ENCODE assay signal across 12 mouse cellular contexts in genomic region chr15:89060811-89061460, GRCm38 (mm10). TPM values are rescaled to one million over a fixed set of nuclear protein-coding genes. Genes with fewer than 3 reads are reported as not detected.
DNase-seq lines count a peak whose midpoint lies in the region; ATAC-seq and TF ChIP-seq lines count a peak whose summit lies in the region.
"Had no signal": no experiment of that assay in that cellular context is flagged by ENCODE, and none has a peak within 500 bp of the region (broad histone marks: within the 10 kb centered on the region; RNA-seq: fewer than 3 reads in every experiment).

No protein-coding gene starts in this region.

- DNase-seq in layer of hippocampus, adult 11-12 months (ENCODE audit: low spot score) = peak; percentile 9
- no peak for DNase-seq in layer of hippocampus, postnatal 25 days (ENCODE audit: extremely low spot score in 1 of 2, low spot score in 1 of 2)
- peak; percentile 24 to 25 for DNase-seq in cerebellum, postnatal 36 days
- DNase-seq in heart, postnatal 4 days = peak; percentile 3
- DNase-seq in midbrain, postnatal 0 days (ENCODE audit: low spot score) = no peak
- DNase-seq in lung, postnatal 0 days (ENCODE audit: low spot score) = no peak
- no peak for DNase-seq in thymus, postnatal 10 days (ENCODE audit: low spot score in 2 of 2)
- no peak for DNase-seq in right cerebral cortex, postnatal 4 days
- DNase-seq: adrenal gland, adult 2 months; lung, adult 2 months had no signal

- H3K27ac ChIP-seq in midbrain, postnatal 0 days (ENCODE audit: low read depth, low read length) = no peak overlapping the region
- H3K27ac ChIP-seq in lung, postnatal 0 days (ENCODE audit: low read length) = no peak overlapping the region
- H3K27ac ChIP-seq: stomach, postnatal 0 days had no signal

- TF ChIP-seq CTCF in midbrain, postnatal 0 days (IDR thresholded peaks at IDR 0.05) = no peak
- TF ChIP-seq CTCF in lung, postnatal 0 days (IDR thresholded peaks at IDR 0.05) = no peak

- 84% methylated on average over 12 of the region's 12 CpGs for WGBS in midbrain, postnatal 0 days
- WGBS in lung, postnatal 0 days = 80% methylated on average over 12 of the region's 12 CpGs

- peak overlapping the region; percentile 78 for H3K4me3 ChIP-seq in midbrain, postnatal 0 days (ENCODE audit: low read depth, low read length)
- H3K4me3 ChIP-seq in lung, postnatal 0 days (ENCODE audit: low read depth, low read length) = no peak overlapping the region

- peaks cover 11% of the 10 kb centered on the region for H3K4me1 ChIP-seq in midbrain, postnatal 0 days (ENCODE audit: insufficient read depth, low read length)
- H3K4me1 ChIP-seq in lung, postnatal 0 days (ENCODE audit: insufficient read depth, low read depth, low read length) = no peaks in the 10 kb centered on the region

- peak overlapping the region; percentile 87 for H3K9ac ChIP-seq in midbrain, postnatal 0 days (replicated peaks; ENCODE audit: low read length, poor library complexity, severe bottlenecking)
- H3K9ac ChIP-seq in lung, postnatal 0 days (replicated peaks; ENCODE audit: low read depth) = no peak overlapping the region

- peak overlapping the region; percentile 80 for H3K4me2 ChIP-seq in midbrain, postnatal 0 days (ENCODE audit: low read depth, low read length, poor library complexity, severe bottlenecking)
- no peak overlapping the region for H3K4me2 ChIP-seq in lung, postnatal 0 days (replicated peaks; ENCODE audit: low read depth, low read length)

- H3K9me3 ChIP-seq in midbrain, postnatal 0 days (ENCODE audit: low read length) = no peaks in the 10 kb centered on the region
- no peaks in the 10 kb centered on the region for H3K9me3 ChIP-seq in lung, postnatal 0 days (ENCODE audit: low read length)

- no peak for ATAC-seq in midbrain, postnatal 0 days (ENCODE audit: low FRiP score)
- no peak for ATAC-seq in lung, postnatal 0 days

- no peak for TF ChIP-seq EP300 in lung, postnatal 0 days (IDR thresholded peaks at IDR 0.05)

- H3K27me3 ChIP-seq in midbrain, postnatal 0 days (ENCODE audit: insufficient read depth, low read length) = peaks cover under 1% of the 10 kb centered on the region; the same call in 1 of the 2 replicates
- peaks cover 33% of the 10 kb centered on the region for H3K27me3 ChIP-seq in lung, postnatal 0 days (replicated peaks; ENCODE audit: insufficient read depth, low read length)

- no peaks in the 10 kb centered on the region for H3K36me3 ChIP-seq in midbrain, postnatal 0 days (ENCODE audit: insufficient read depth, low read length)
- H3K36me3 ChIP-seq in lung, postnatal 0 days (ENCODE audit: insufficient read depth, low read length) = no peaks in the 10 kb centered on the region

RNA-seq across cellular contexts. Expression of gene Panx2, which starts 1.4 kb away (rescaled TPM):
- total RNA-seq in layer of hippocampus, postnatal 25 days (2021) = 100 to 1,000 TPM; 161 to 170 TPM
- total RNA-seq in heart, postnatal 4 days (2021) = 1 to 10 TPM; 2.1 to 2.3 TPM
- total RNA-seq in midbrain, postnatal 0 days (2014; rRNA removed) = 14.4 and 16.4 TPM in 2 replicates
- 9.3 and 13.3 TPM in 2 replicates for polyA plus RNA-seq in midbrain, postnatal 0 days (2015; fragmentation: Nextera tagmentation; extraction: Ambion mirVana)
- 0.11 and 0.18 TPM in 2 replicates for polyA plus RNA-seq in lung, postnatal 0 days (2015; fragmentation: Nextera tagmentation; extraction: Ambion mirVana)
- total RNA-seq: granulocyte monocyte progenitor cell, adult 5-6 weeks had no signal

RNA-seq across cellular contexts. Expression of gene Trabd, which starts 14.0 kb away (rescaled TPM):
- total RNA-seq in layer of hippocampus, postnatal 25 days (2021) = 10 to 100 TPM; 20.5 to 21.2 TPM
- total RNA-seq in heart, postnatal 4 days (2021) = 10 to 100 TPM; 45.1 to 47.6 TPM
- 32.9 and 48.6 TPM in 2 replicates for total RNA-seq in midbrain, postnatal 0 days (2014; rRNA removed)
- 21.6 and 23.6 TPM in 2 replicates for polyA plus RNA-seq in midbrain, postnatal 0 days (2015; fragmentation: Nextera tagmentation; extraction: Ambion mirVana)
- polyA plus RNA-seq in lung, postnatal 0 days (2015; fragmentation: Nextera tagmentation; extraction: Ambion mirVana) = 41.8 and 43.4 TPM in 2 replicates

RNA-seq across cellular contexts. Expression of gene Selenoo, which starts 27.9 kb away (rescaled TPM):
- 10 to 100 TPM; 19.7 to 22.5 TPM for total RNA-seq in layer of hippocampus, postnatal 25 days (2021)
- total RNA-seq in heart, postnatal 4 days (2021) = 10 to 100 TPM; 10.0 to 10.2 TPM
- total RNA-seq in midbrain, postnatal 0 days (2014; rRNA removed) = 42.3 and 50.0 TPM in 2 replicates
- 19.0 and 19.4 TPM in 2 replicates for polyA plus RNA-seq in midbrain, postnatal 0 days (2015; fragmentation: Nextera tagmentation; extraction: Ambion mirVana)
- polyA plus RNA-seq in lung, postnatal 0 days (2015; fragmentation: Nextera tagmentation; extraction: Ambion mirVana) = 13.9 and 16.0 TPM in 2 replicates

Comparison
In these comparisons a context has a peak if more than half of its experiments do, and no peak if none do; other contexts are left out.
1. DNase-seq: peak in layer of hippocampus, adult 11-12 months (single experiment), cerebellum, postnatal 36 days (2 of 2) and heart, postnatal 4 days (single experiment); none in layer of hippocampus, postnatal 25 days (0 of 2), midbrain, postnatal 0 days (single experiment), lung, postnatal 0 days (single experiment), thymus, postnatal 10 days (0 of 2) and right cerebral cortex, postnatal 4 days (single experiment).